Mouse (Mus musculus): ENCODE measurements at regions not wholly inside any gene's neighbourhood (a gene's known extent, or its start where the extent isn't known, plus 50 kb on each side); places are given as distances from the start of the nearest gene placed in this dataset.

DNA sequence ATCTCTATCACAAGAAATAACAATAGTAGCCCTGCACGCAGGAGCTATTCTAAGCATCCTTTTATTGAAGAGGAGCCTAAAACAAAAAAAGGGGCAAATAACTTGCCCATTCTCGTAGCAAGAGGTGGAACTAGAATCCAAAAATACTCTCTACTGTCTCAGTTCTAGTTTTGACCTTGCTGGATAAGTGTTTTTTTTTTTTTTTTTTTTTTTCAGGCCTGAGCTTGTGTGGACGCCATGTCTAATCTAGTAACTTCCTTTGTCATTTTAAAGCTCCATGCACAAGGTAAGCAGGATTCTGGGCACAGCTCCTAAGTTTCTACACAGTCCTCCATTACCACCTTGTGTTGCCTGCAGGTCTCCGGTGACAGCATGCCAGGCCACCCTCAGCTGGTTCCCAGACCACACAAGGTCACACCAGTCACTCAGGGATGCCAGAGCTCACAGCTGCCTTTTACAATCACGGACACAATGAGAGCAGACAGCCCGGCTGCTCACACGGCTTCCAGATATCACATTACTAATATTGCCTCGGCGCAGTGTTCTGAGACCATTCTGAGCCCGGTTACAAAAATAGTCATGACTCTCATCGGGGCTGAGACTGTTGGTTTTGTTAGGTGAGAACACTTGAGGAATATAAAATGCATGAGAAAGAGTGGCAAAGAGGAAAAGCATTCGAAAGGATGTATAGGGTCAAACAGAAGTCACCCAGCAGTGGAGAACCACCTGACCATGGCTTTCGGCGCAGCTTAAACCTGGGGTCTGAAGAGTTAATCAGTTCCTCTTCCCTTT, 124.7 kb upstream of the Tank start:
- DNase-seq = peak; percentile 38

DNA sequence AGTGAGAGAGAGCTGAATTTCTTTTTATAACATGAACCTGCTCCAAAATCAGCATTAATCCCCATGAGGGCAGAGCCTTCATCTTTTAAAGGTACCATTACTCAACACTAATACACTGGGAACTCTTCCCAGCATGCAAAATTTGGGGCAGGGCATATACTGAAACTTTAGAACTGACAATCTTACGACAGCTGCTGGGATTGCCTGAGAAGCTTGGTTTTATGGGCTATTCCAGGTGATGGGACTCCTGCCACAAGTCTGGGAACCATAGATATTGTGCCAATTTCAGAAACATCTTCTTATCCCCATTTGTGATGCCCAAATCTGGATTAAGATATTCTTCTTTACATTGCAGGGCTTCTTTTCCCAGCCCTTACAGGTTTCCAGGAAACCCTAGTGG, 125.8 kb upstream of the Tank start:
- DNase-seq = no peak

DNA sequence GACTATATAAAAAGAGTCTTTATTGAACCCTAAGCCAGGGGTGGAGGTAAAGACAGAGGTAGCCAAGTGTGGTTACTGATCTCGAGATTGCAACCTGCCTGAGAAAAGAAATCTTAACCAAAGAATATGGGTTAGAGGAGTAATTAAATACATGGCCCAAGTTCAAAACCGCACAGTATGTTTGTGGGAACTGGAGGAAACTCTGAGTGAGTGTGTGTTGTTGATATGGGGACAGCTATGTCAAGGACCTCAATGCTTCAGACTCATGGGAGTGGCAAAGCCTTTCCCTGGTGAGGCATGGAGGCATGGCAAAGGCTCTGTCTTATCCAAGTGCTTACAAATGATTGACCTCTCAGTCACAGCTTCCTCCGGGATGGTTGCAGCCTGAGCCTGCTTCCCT, 127.7 kb upstream of the Tank start:
- DNase-seq = no peak

DNA sequence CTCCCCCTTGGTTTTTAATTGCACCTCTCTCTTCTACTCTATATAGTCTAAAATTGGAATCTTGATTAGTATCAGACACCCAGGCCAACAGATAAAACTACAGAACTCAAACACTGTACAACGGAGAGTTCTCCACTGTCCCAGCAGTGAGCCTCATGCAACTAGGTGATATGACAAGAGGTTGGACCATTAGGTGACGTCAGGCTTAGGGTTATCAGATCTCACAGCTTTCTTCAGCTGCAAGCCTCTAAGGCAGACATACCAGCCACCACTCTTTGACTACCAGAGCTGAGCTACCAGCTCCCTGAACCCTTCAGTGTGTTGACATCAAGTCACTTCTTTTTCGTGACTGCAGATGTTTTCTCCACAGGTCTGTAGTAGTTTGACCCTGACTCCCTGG, 141.8 kb upstream of the Tank start:
- DNase-seq = no peak

DNA sequence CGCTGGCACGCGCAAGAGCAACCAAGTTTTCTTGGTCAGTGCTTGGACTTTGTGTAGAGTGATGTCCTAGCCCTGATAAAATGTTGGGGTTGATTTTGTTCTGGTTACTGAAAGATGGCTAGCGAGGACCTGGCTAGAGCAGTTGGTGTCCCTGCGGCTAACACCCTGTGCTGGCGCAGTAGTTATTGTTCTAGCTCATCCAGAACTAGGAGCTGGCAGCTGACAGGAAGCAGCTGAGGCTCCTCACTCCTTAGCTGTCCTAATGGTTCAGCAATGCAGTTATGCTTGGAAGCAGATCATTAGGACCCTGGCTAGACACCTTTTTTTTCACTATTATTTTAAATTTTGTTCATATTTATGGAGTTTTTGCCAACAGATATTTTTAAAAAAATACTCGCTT, 170.5 kb upstream of the Tank start:
- no peak for DNase-seq

DNA sequence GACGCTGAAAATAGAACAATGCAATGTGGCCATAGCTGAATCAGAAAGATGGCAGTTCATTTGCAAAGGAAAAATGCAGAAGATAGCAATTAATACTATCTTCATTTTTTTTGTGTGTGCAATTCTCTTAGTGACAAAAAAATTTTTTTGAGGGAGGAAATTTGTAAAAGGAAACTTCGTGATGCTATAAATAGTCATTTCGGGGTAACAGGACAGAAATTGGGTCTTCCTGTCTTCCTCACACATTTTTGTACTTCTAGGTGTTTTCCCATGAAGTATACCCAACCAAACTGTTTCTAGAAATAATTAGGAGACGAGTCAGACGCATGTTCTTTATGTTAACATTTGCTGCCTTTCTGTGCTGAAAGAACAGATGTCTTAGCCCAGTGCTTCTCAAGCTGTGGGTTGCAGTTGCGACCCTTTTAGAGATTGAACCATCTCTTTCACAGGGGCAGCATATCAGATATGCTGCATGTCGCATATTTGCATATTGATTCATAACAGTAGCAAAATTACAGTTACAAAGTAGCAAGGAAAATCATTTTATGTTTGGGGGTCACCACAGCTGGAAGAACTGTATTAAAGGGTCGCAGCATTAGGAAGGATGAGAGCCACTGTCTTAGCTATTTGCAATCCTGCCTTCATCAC, 172.2 kb upstream of the Tank start:
- DNase-seq = no peak

DNA sequence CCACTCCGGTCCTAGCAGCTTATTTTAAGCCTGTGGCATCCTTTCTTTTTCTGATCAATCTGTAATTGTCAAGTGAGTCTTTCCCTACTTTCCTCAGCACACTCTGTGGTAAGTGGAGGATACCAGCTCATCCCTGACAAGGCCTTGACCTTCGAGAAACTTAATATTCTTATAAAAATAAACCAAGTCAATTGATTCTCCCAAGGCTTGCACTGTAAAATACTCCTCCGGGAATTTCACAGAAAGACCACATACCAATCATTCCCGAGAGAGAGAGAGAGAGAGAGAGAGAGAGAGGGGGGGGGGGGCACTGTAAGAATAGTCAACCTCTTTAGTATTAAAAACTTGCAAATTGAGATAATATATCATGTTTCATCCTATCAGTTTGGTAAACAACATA, 173.1 kb upstream of the Tank start:
- no peak for DNase-seq

DNA sequence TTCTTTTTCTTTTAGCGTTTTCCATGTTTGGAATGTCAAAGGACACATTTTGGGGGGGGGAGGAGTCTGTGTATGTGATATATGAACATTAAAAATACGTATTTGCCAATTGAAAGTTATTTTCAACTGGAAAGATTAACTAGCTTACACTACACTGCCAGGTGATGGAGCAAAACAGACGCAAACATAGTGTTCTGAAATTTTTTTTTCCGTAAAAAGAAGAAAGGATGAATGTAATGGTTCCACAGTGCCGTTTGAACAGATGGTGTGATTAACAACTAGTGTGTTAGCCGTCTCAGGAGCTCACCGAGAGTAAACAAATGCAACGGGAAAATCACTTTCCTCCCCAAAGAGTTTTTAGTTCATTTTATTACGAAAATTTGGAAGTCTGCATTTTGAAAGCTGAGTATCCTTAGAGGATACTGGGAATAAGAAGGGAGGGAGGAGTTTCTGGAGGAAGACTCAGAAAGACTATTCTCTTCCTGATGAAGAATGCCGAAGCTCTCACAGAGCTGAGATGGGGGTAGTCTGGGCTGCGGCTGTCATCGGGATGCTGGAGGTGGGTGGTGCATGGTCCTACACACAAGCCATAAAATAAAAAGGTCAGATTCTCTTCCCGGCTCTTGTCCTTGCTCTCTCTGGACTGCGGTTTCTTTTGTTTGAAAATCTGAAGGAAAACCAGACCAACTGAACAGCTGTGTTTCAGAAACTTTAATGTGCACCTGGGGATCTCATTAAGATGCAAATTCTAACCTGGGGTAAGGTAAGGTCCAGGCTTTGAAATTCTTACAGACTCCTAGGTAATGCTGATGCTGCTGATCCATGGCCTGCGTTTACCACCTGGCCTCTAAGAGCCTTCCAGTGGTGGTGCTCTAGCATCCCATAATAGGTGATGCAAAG, 175.5 kb upstream of the Tank start:
- DNase-seq = no peak

DNA sequence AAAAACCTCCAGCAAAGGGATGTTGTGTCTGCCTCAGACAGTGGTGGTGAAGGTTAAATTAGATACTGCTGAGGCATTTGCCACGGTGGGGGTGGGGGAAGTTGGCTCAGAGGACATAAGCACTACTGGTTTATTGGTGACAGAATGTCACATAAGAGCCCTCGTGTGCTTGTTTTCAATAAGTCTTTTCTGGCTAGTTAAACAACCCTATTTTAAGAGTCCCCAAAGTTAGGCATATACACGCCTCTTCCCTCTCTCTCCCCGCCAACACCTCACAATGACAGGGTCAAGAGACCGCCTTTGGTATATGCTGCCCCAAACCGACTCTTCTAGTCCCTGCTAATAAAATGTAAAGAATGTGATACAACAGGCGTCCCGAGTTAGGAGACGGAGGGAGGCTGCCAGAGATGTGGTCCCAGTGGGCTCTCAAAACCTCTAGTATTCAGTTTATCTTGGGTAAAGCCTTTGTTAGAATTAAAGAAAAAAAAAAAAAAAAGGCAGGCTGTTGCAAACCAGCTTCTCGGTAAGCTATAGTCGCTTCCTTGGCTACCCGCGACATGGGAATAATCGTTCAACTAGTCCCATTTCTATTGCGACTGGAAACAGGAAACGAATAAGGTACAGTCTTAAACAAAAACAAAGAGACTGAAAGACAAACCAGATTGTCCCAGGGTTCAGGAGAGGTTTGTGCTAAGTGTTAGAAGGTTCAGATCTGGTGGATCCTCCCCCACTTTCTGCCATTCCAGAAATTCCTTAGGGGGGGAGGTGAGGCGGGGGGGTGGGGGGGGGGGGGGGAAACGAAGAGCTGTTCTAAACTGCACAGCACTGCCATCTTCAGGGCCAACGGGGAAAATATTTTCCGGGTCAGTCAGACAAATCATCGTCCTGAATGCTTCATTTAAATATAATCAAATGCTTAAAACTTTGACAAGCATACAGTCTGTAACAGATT, 176.5 kb upstream of the Tank start:
- peak; percentile 76 for DNase-seq

DNA sequence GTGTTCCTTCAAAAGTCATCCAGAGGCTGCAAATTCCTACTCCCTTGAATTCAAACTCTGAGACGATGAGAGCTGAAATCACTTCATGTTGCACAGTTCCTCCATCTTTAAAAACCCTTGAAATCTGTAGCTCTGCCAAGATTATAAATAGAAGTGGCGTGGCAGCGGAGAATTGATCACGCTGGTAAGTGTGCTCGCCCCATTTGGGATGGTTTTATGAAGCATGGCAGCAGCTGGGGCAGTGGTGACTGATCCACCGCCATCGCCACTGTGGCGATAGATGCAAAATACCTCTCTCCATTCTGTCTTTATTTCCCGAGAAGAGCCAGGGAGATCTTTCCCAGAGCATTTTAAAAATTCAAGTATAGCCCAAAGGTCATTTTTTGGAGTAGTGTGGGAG, 179.8 kb upstream of the Tank start:
- no peak for DNase-seq

DNA sequence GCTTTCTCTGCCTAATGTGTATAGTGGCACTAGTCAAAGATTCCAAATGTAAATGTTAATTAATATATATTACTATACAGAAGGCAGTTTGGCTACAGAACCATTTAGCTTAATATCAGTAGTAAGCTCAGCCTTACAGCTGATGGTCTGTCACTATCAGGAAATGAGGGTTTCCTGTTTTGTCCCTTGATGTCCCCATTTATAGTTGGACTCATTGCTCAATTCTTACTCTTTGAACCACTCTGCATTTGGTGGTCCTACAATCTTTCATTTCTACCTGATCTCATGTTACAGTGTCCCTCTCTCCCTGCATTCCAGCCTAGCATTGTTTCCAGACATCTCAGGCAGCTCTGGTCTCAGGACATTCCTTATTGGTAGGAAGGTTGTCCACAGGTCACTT, 188.8 kb upstream of the Tank start:
- DNase-seq = no peak

DNA sequence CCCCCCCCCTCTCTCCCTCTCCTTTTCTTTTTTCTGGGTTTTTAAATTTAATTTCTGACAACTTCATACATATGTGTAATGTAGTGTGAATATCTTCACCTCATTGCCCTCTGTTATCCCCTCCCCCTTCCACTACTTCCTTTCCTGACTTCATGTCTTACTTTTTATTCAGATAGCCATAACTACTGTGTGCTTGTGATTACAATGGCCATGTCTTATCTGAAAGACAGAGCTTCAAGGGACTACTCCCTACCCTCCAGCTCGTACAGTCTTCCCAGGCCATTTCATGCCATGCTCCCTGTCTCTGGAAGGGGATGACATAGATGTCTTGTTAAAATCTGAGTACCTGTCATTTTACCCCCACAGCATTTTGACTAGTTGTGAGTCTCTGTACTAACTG, 189.2 kb upstream of the Tank start:
- DNase-seq = no peak

DNA sequence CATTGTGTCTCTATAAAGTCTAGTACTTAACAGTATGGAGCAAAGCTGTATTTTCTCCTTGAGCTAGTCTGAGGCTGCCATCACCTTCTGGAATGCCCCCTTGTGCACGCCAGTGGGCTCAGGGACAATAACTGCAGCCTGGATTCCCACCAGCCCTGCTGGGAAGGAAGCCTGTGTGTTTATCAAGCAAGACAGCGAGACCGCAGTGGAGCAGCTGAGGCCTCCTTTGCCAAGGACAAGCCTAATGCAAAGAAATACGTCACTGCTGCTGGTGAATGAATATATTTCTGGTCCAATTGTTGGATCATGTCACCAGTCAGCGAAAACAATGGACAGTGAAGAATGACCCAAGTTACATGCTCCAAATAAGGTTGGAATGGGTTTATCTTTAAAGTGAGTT, 190.8 kb upstream of the Tank start:
- no peak for DNase-seq

DNA sequence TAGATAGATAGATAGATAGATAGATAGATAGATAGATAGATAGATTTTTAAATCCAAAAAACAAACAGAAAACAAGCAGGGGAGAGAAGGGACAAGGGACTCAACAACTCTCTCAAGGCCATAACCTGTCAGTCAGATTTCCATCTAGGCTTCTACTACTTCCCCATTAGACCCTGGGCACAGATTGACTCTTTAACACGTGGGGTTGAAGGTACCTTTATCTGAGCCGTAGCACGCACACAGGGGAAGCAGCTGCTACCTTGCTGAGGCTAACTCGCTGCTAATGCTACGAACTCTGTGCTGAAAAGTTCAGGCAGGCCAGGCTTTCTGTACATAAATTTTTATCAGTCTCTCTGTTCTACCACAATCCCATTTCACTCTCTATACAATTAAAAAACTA, 191.4 kb upstream of the Tank start:
- no peak for DNase-seq

DNA sequence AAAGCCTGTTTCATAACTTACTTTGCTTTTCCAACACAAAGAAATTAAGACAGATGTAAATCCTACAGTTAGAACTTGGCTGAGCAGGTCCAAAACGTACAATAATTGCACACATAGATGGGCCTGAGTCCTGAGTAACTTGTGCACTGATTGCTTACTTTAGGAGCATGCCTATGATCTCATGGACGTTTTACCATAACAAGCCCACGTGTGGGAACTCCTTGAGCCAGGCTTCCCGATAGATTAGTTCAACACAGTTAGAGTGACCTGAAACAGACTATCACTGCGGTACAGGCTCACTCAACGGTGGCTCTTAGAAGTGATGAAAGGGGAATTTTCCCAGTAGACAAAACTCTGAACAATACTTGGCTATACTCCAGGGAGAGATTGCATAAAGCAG, 193.9 kb upstream of the Tank start:
- DNase-seq = no peak

DNA sequence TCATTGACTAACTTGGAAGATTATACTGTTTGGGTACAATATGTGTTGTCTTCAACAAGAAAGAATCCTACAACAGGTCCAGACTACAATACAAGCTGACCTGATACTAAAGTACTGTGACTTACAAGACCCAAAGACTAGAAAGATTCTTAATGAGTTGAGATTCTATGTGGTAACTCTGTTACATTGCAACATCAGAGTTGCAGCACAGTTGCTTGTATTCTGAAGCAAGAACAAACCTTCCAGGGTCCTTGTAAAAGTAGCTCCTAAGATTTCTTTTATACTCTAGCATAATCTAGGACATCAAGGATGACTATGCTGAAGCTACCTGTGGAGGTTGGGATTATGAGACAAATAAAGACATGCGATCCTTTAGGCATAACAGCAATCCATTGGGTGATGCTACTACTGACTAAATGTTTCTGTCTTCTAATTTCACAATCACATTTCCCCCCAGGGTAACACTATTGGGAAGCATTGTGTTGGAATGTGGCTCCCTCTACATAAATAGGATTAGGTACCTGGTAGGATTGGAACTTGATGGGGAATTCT, 194.6 kb upstream of the Tank start:
- DNase-seq = no peak

DNA sequence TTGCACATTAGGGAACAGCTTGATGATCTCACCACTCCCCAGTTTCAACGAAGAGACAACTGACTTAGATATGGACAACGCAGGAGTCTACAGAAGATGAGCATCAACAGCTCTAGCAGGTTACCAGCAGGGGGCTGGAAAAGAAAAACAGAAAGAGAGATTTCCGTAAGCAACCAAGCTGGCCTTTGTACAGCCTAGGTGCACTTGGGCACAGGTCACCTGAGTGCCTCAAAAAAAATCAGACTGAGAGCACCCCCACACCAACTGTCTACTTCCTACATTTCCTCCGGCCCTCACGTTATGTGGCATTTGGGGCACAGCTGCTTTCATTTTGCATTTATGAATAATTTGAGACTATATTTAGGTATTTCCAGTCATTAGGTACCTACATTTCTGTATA, 199.3 kb upstream of the Tank start:
- DNase-seq = no peak

DNA sequence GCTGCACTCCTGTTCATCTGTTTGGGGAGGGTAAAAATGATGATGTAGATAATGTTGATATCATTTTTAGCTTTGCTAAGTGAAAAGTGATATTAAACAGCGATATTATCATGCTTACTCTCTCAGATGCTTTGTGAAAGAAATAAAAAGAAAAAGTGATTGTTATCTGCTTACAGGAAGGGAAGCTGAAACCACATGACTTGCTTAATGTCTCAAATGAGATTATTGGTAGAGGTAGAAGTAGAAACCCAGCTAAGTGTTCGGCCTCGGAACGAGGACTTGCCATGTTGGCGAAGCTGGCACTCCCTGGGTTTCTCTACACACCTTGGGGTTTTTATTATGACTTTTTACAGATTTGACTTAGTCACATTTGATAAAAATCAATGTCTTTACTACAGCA, 200.1 kb upstream of the Tank start:
- DNase-seq = no peak

DNA sequence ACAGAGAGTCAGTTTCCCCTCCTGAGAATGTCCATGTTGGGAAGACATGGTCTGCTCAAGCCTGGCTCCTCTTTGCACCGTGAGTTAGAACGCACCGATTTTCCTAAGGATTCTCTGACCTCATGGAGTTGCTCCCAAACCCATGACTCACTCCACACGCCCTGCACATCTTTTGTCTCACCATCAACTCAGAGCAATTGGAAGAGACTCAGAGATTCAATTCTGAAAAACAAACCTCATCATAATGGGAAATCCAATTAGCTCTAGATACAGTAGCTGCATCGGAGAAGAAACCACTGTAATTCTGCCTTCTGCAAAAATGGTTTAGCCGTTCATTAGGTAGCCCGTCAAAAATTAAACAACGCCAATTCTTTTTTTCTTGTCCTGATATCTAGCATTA, 200.6 kb upstream of the Tank start:
- DNase-seq = no peak

DNA sequence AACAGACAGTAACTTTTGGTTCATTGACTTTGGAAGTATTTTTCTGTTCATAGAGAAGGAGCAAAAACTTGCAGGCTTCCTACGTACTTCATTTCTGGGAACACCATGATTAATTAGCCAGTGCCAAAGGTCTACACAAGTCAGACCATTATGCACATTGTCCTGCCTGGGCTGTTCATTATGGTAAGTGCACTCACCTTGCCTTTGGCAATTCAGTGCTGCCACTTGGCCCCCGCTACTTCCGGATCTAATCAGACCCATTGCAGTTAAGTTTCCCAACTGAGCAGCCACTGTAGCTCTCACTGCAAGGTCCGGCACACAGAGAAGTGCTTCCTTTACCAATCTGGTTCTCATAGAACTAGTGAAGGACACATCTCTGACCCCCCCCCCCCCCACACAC, 215.8 kb upstream of the Tank start:
- no peak for DNase-seq

DNA sequence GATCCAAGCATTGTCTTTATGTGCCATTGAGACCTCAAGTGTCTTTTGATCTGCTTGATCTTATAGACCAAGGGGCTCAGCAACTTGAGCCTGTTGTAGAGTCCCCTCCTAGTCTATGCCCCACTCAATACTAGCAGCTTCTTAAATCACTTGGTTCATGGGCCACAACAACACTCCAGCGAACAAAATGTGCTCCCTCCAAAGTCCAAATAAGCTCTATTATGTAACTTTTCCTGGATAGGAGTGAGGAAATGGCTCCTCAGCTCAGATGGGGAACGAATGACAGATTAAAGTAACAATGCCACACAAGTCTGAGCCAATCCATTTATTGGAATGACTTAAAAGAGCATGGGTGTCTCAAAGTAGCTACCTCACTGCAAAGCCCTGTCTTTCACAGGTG, 217.0 kb upstream of the Tank start:
- DNase-seq = no peak

DNA sequence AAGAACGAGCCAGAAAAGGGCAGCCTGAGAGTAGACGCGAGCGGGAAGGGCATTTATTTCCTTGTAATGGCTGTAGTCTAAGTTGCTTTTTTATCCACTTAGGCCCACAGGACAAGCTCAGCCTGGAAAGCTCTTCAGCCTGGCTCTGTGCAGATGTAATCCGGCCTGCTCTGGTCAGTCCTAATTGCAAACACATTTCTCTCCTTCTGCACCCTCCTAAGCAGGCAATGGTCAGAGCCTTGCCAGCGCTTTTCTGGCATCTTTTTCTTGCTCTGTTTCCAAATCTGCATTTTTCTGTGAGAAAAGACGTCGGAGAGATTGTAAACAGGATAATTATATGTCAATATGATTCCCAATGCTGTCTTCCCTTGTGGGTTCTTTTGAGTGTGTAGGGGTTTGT, 224.3 kb upstream of the Tank start:
- no peak for DNase-seq
